Mouse (Mus musculus) limb, embryonic 14.5 days (tissue): ENCODE data around the gene D430042O09Rik. TPM values are rescaled to one million over a fixed set of nuclear protein-coding genes. Genes with fewer than 3 reads are reported as not detected.
A peak's percentile ranks its signal among the peaks of the same experiment; 100 is the strongest.

Experiments
- ATAC-seq: fragments of 200-750 bp; cut with Nextera tagmentation; 2 replicates; pipeline ENCODE4 v1.8.0; 2017; ENCODE audit warnings: low read depth, moderate number of reproducible peaks, moderate TSS enrichment; ENCODE audit not compliant: low FRiP score
- DNase-seq: peaks from one replicate; pipeline ENCODE4 v3.0.0-alpha.2; 2015; ENCODE audit warnings: low spot score
- H3K27ac ChIP-seq: fragments of 300-500 bp; sonication (generic); replicated peaks from 2 replicates; pipeline ENCODE4 v1.5.1; 2014; ENCODE audit warnings: low read depth, mild to moderate bottlenecking, low read length, moderate library complexity, mixed read lengths
- H3K27me3 ChIP-seq: fragments of 300-500 bp; sonication (generic); 2 replicates; pipeline ENCODE4 v1.6.1; 2014; ENCODE audit warnings: low read length, mixed read lengths; ENCODE audit not compliant: control insufficient read depth, insufficient read depth
- H3K36me3 ChIP-seq: fragments of 300-500 bp; sonication (generic); 2 replicates; pipeline ENCODE4 v1.6.1; 2014; ENCODE audit warnings: mild to moderate bottlenecking, low read length, moderate library complexity, mixed read lengths; ENCODE audit not compliant: control insufficient read depth, insufficient read depth
- H3K4me1 ChIP-seq: fragments of 300-500 bp; sonication (generic); 2 replicates; pipeline ENCODE4 v1.6.1; 2014; ENCODE audit warnings: antibody characterized with exemption, low read length, mixed read lengths; ENCODE audit not compliant: control insufficient read depth, insufficient read depth
- H3K4me2 ChIP-seq: fragments of 300-500 bp; sonication (generic); replicated peaks from 2 replicates; pipeline ENCODE4 v1.6.1; 2014; ENCODE audit warnings: low read depth, mild to moderate bottlenecking, low read length, moderate library complexity; ENCODE audit not compliant: severe bottlenecking
- H3K4me3 ChIP-seq: fragments of 300-500 bp; sonication (generic); replicated peaks from 2 replicates; pipeline ENCODE4 v1.5.1; 2014; ENCODE audit warnings: low read length
- H3K9ac ChIP-seq: fragments of 300-500 bp; sonication (generic); 2 replicates; pipeline ENCODE4 v1.6.1; 2014; ENCODE audit warnings: mild to moderate bottlenecking, low read depth, low read length, moderate library complexity; ENCODE audit not compliant: severe bottlenecking
- H3K9me3 ChIP-seq: fragments of 300-500 bp; sonication (generic); 2 replicates; pipeline ENCODE4 v1.6.1; 2016; ENCODE audit warnings: low read length; ENCODE audit not compliant: control insufficient read depth
- POLR2A ChIP-seq: fragments of 200-500 bp; IDR thresholded peaks from 2 replicates; pipeline ENCODE4 v1.8.0; 2012; ENCODE audit warnings: inconsistent platforms, mild to moderate bottlenecking, moderate library complexity, borderline replicate concordance; ENCODE audit not compliant: insufficient read depth, insufficient read length; ENCODE audit errors: extremely low read depth
- WGBS: fragments of 180-500 bp; shearing (Covaris S2); extraction: QIAGEN DNeasy Blood & Tissue Kit; methylation state at CpG from one replicate; pipeline ENCODE4 v1.1.7; 2014; 5-methylcytosine and 5-hydroxymethylcytosine counted together
- polyA plus RNA-seq, 2 experiments: library from polyadenylated mRNA; depleted of rRNA in 1 of 2; stranded (reverse) in 1 of 2; unstranded in 1 of 2; fragments of >200 nt; fragmentation: Nextera tagmentation in 1 of 2; extraction: Ambion mirVana in 1 of 2; gene quantifications; 2 replicates each; pipeline versions ENCODE4 v1.2.1 to v1.2.3; 2012 to 2014

The D430042O09Rik gene
- polyA plus RNA-seq, 2 experiments, result 8.8 to 18.9 TPM

DNA sequence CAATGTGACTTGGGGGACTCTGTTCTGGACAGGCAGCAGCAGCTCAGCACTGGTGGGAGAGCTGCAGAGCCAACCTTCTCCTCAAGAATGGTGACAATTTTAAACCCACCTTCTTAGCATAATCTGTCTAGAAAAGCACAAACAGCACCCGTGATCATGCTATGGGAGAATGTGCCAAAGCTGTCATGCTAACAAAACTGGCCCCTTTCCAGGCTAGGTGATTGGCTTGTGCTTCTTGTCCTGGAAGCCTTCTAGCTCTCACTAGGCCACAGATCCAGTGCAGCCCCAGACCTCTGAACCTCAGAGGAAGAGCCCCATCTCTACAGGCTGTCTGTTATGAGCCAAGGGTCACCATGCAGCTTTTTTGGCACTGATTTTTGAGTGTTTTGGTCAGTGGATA is 98.9 kb downstream of the D430042O09Rik start:
- no peak overlapping the region for H3K4me3 ChIP-seq
- H3K9me3 ChIP-seq, result no peaks in the 10 kb centered on the region
- no peak for TF ChIP-seq POLR2A
- no peak overlapping the region for H3K27ac ChIP-seq
- DNase-seq, result no peak
- H3K27me3 ChIP-seq, result no peaks in the 10 kb centered on the region
- no peak overlapping the region for H3K4me2 ChIP-seq
- H3K36me3 ChIP-seq, result no peaks in the 10 kb centered on the region
- no peaks in the 10 kb centered on the region for H3K4me1 ChIP-seq
- no peak for ATAC-seq
- WGBS, result 81% methylated on average over 1 of the region's 1 CpGs
- H3K9ac ChIP-seq, result no peak overlapping the region

GRCm38 (mm10) chr7:125808210-125808609 is 100.5 kb downstream of the D430042O09Rik start:
- Histone ChIP-seq H3K4me1 (no peaks in the 10 kb centered on the region), H3K4me2 (no peak overlapping the region), H3K27ac (no peak overlapping the region), H3K36me3 (peaks cover 8% of the 10 kb centered on the region), H3K27me3 (no peaks in the 10 kb centered on the region), H3K4me3 (no peak overlapping the region), H3K9ac (no peak overlapping the region), H3K9me3 (no peaks in the 10 kb centered on the region)
- ATAC-seq (no peak), DNase-seq (no peak)
- WGBS, result 91% methylated on average over 3 of the region's 3 CpGs
- TF ChIP-seq POLR2A, result no peak

- Histone ChIP-seq H3K4me1 (peaks cover 8% of the 10 kb centered on the region; the same call in 1 of the 2 replicates), H3K36me3 (peaks cover 18% of the 10 kb centered on the region), H3K9ac (no peak overlapping the region), H3K27me3 (no peaks in the 10 kb centered on the region), H3K4me3 (no peak overlapping the region), H3K4me2 (no peak overlapping the region), H3K9me3 (no peaks in the 10 kb centered on the region), H3K27ac (no peak overlapping the region)
- no peak for TF ChIP-seq POLR2A
- ATAC-seq (no peak), DNase-seq (no peak)
- 91% methylated on average over 8 of the region's 8 CpGs for WGBS
Measured at GRCm38 (mm10) chr7:125812721-125813120, 105.0 kb downstream of the D430042O09Rik start.

DNA sequence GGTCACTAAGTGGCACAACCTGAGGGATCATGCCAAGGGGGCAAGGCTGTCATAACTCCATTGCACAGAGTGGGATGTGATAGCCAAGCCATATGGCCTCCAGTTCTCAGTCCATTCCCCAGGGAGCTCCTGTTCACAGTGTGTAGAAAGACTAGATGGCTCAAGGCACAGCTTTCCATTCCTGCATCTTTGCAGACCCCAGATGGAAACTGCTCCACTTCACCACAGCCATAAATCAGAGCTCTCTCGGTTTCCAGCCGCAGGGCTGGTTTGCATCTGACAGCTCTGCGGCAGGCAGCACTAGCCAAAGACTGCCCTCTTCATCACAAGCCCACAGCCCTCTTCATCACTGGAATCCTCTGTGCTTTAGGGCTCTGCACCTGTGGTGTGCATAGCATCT is 108.0 kb downstream of the D430042O09Rik start:
- no peak for TF ChIP-seq POLR2A
- no peaks in the 10 kb centered on the region for H3K27me3 ChIP-seq
- H3K27ac ChIP-seq, result no peak overlapping the region
- WGBS, result 11% methylated on average over 3 of the region's 3 CpGs
- H3K36me3 ChIP-seq, result peaks cover 18% of the 10 kb centered on the region
- no peak overlapping the region for H3K4me2 ChIP-seq
- ATAC-seq, result 0 out of 2 replicates have a peak, but pooled peaks have one; percentile 37
- no peak overlapping the region for H3K9ac ChIP-seq
- H3K4me3 ChIP-seq, result no peak overlapping the region
- DNase-seq, result peak; percentile 20
- H3K4me1 ChIP-seq, result peaks cover 8% of the 10 kb centered on the region
- no peaks in the 10 kb centered on the region for H3K9me3 ChIP-seq

DNA sequence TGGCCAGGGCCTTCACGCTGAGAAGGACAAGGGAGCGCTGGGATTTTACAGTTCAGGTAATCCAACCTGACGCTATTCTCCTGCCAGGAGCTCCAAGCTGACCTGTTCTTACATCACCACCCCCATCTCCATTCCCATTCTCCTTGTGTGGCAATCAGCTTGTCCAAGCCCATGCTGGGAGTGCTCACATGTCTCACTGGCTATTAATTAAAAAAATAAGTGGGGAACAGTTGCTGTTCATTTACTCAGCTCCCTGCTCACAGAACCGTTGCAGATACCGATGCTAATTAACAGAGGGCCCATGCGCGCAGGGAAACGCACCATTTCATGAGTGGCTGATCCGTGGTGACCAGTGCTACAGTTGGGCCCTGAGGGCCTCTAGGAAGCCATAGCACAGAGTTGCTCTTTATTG is 110.6 kb downstream of the D430042O09Rik start:
- 23% methylated on average over 9 of the region's 9 CpGs for WGBS
- H3K4me1 ChIP-seq, result peaks cover 8% of the 10 kb centered on the region
- H3K36me3 ChIP-seq, result peaks cover 9% of the 10 kb centered on the region; the same call in 1 of the 2 replicates
- no peak overlapping the region for H3K4me3 ChIP-seq
- H3K4me2 ChIP-seq, result no peak overlapping the region
- TF ChIP-seq POLR2A, result no peak
- DNase-seq (no peak), ATAC-seq (no peak)
- H3K9ac ChIP-seq, result no peak overlapping the region
- no peak overlapping the region for H3K27ac ChIP-seq
- H3K9me3 ChIP-seq, result no peaks in the 10 kb centered on the region
- no peaks in the 10 kb centered on the region for H3K27me3 ChIP-seq

DNA sequence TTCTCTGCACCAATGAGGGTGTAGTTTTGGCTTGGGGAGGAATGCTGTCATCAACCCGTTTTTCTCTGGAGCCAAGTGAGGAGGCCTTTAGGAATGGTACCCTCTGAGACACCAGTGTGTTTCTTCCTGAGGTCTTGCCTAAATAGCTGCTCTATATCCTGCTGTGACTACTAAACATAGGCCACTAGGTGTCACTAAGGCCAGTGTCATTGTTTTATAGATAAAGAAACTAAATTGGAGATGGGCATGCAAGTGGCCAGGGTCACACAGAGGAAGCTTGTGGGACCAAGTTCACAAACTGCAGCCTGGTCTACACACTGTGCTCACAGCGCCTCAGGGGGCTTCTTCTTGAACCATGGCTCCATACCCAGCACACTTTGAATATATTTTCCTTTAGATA is 112.5 kb downstream of the D430042O09Rik start:
- TF ChIP-seq POLR2A, result no peak
- WGBS, result 52% methylated on average over 2 of the region's 2 CpGs
- no peak overlapping the region for H3K4me2 ChIP-seq
- H3K4me1 ChIP-seq, result peaks cover 8% of the 10 kb centered on the region
- no peak overlapping the region for H3K27ac ChIP-seq
- ATAC-seq (no peak), DNase-seq (no peak)
- H3K9me3 ChIP-seq, result no peaks in the 10 kb centered on the region
- H3K9ac ChIP-seq, result no peak overlapping the region
- H3K27me3 ChIP-seq, result no peaks in the 10 kb centered on the region
- H3K36me3 ChIP-seq, result no peaks in the 10 kb centered on the region
- H3K4me3 ChIP-seq, result no peak overlapping the region
